Mouse (Mus musculus) 3T3-L1 (cell line): Measurements from ENCODE around the gene 2210016L21Rik.

Source experiments
- DNase-seq: peaks from one replicate; pipeline ENCODE4 v3.0.0-alpha.2; 2015; ENCODE audit warnings: low read depth, low spot score

2210016L21Rik gene

DNA sequence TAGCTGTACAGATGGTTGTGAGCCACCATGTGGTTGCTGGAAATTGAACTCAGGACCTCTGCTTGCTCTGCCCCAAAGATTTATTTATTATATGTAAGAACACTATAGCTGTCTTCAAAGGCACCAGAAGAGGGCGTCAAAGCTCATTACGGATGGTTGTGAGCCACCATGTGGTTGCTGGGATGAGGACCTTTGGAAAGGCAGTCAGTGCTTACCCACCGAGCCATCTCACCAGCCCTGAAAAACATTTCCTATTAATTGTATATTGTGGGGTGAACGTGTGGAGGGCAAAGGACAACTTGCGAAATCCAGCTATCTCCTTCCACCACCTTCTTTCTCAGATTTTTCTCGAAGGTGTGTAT, 36.9 kb downstream of the 2210016L21Rik start:
- DNase-seq: peak; percentile 85

- DNase-seq: peak; percentile 89
Observed at GRCm38 (mm10) chr5:114979250-114980121, 37.5 kb downstream of the 2210016L21Rik start.

DNA sequence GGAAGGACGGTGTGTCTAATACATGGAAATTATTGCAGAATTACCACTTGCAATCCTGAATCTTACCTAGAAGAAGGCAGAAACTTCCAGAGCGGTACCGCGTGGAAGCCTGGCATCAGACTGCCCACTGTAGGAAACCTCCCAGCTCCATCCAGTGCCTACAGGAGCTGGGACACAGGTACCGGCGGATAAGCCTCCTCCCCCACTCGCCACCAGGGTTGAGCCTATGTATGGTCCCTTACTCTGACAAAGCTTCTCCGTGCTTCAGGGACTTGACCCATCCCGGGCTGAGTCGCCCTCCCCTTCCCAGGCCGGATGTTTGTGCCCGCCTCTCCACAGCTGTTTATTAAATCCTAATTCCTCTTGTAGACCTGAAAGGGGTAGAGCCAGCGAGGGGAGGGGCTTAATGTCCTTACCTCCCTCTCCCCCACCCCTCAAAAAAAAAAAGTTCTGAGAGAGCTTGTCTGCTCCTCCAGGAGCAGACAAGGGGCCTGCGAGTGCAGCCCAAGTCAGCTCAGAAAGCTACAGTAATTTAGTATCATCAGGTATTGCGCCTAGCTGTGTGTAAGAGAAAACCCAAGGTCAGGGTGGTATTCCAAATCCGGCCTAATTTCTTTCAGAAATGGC, 38.3 kb downstream of the 2210016L21Rik start:
- DNase-seq: no peak

GRCm38 (mm10) chr5:114982001-114982400, 40.0 kb downstream of the 2210016L21Rik start:
- DNase-seq: no peak

DNA sequence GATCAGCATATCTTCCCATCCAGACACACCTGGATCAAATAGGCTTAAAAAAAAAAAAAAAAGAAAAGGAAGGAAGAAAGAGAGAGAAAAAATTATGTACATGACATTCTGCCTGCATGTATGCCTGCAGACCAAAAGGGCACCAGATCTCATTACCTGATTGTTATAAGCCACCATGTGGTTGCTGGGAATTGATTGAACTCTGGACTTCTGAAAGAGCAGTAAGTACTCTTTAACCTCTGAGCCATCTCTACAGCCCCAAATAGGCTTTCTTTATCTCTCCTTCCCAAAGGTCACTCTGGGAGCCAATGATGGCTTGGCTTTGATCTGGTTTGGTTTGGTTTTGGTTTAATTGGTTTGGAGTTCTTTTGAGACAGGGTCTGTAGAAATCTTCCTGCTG, 43.1 kb downstream of the 2210016L21Rik start:
- no peak for DNase-seq

GRCm38 (mm10) chr5:114996447-114996846, 54.5 kb downstream of the 2210016L21Rik start:
- DNase-seq: no peak

DNA sequence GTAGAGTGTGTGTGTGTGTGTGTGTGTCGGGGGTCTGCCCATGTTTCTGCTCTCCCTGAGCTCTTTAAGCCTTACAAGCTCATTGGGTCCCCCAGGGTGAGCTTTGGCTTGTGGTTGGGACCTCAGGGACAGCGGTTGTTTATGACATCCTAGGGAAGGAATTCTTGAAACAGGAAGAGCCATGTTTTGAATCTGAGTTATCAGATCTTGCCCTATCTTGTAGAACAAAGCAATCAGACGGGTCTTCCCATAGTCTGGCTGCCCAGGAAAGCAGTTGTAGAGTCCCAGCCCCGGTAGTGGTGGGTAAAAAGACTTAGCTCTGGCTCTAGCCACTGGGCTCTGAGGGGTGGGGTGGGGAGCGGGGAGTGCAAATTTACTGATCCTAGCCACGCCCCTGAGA, 55.4 kb downstream of the 2210016L21Rik start:
- DNase-seq: no peak
